Mouse (Mus musculus) CH12.LX (cell line): ENCODE data around the gene Usp32. TPM values are rescaled to one million over a fixed set of nuclear protein-coding genes. Genes with fewer than 3 reads are reported as not detected.
A peak's percentile ranks its signal among the peaks of the same experiment; 100 is the strongest.

Experiments used
- DNase-seq: peaks from one replicate; pipeline ENCODE4 v3.0.0-alpha.2; 2013; ENCODE audit errors: extremely low read depth
- H3K27ac ChIP-seq: 2 replicates; pipeline ENCODE4 v1.5.1; 2012; ENCODE audit warnings: low read depth, mild to moderate bottlenecking, control low read depth, moderate library complexity; ENCODE audit not compliant: insufficient read depth
- H3K27me3 ChIP-seq: replicated peaks from 2 replicates; pipeline ENCODE3; 2012; ENCODE audit warnings: inconsistent platforms
- H3K36me3 ChIP-seq, 2 experiments: replicated peaks in 1 of 2; 2 replicates each; pipeline versions ENCODE3 to v1.6.1; 2012; ENCODE audit warnings: inconsistent platforms in 1 of 2, low read length in 1 of 2, mild to moderate bottlenecking in 1 of 2, mixed read lengths in 1 of 2, moderate library complexity in 1 of 2; ENCODE audit not compliant: control insufficient read depth in 1 of 2, insufficient read depth in 1 of 2
- H3K4me1 ChIP-seq, 2 experiments: 2 replicates each; pipeline ENCODE4 v1.6.1; 2012; ENCODE audit warnings: inconsistent platforms in 1 of 2, moderate library complexity in 1 of 2; ENCODE audit not compliant: insufficient read depth in 2 of 2, control insufficient read depth in 1 of 2
- H3K4me2 ChIP-seq: 2 replicates; pipeline ENCODE4 v1.6.1; 2012; ENCODE audit warnings: low read depth, mild to moderate bottlenecking, control low read depth; ENCODE audit not compliant: poor library complexity, insufficient read depth, severe bottlenecking
- H3K4me3 ChIP-seq, 3 experiments: fragments of 150-350 bp in 1 of 3; sonication (generic) in 1 of 3; replicated peaks in 1 of 3; 2 replicates each; pipeline versions ENCODE3 to v1.5.1; 2011 to 2012; ENCODE audit warnings: low read depth in 2 of 3, low read length in 2 of 3, mild to moderate bottlenecking in 2 of 3, moderate library complexity in 2 of 3, control low read depth in 1 of 3, improper control_type of control experiment in 1 of 3, inconsistent platforms in 1 of 3, mixed read lengths in 1 of 3; ENCODE audit not compliant: poor library complexity in 1 of 3
- H3K79me2 ChIP-seq: replicated peaks from 2 replicates; pipeline ENCODE4 v1.6.1; 2012; ENCODE audit warnings: mild to moderate bottlenecking, moderate library complexity; ENCODE audit not compliant: control insufficient read depth, poor library complexity, insufficient read depth, severe bottlenecking; ENCODE audit errors: extremely low read depth
- H3K9ac ChIP-seq: 2 replicates; pipeline ENCODE4 v1.6.1; 2012; ENCODE audit warnings: low read depth, mild to moderate bottlenecking, control low read depth, moderate library complexity; ENCODE audit not compliant: insufficient read depth
- H3K9me3 ChIP-seq: replicated peaks from 2 replicates; pipeline ENCODE3; 2012; ENCODE audit warnings: low read length, inconsistent platforms, mixed read lengths
- CHD2 ChIP-seq: IDR thresholded peaks from 2 replicates; pipeline ENCODE4 v1.6.1; 2011; ENCODE audit warnings: low read length, improper control_type of control experiment
- CTCF ChIP-seq, 2 experiments: IDR thresholded peaks in 1 of 2; conservative IDR thresholded peaks in 1 of 2; 2 replicates each; pipeline ENCODE4 v1.5.1; 2011 to 2012; ENCODE audit warnings: low read depth in 2 of 2, low read length in 2 of 2, improper control_type of control experiment in 1 of 2, inconsistent platforms in 1 of 2, mild to moderate bottlenecking in 1 of 2, moderate library complexity in 1 of 2
- E2F4 ChIP-seq: IDR thresholded peaks from 2 replicates; pipeline ENCODE4 v1.6.1; 2011; ENCODE audit warnings: low read depth, low read length, improper control_type of control experiment; ENCODE audit not compliant: insufficient replicate concordance
- ELF1 ChIP-seq: IDR thresholded peaks from 2 replicates; pipeline ENCODE4 v1.6.1; 2014; ENCODE audit warnings: low read depth, mild to moderate bottlenecking, inconsistent platforms, low read length, improper control_type of control experiment
- EP300 ChIP-seq: IDR thresholded peaks from 2 replicates; pipeline ENCODE4 v1.6.1; 2011; ENCODE audit warnings: low read length, improper control_type of control experiment
- GABPA ChIP-seq: IDR thresholded peaks from 2 replicates; pipeline ENCODE4 v1.6.1; 2012; ENCODE audit warnings: low read depth, low read length, improper control_type of control experiment, inconsistent platforms; ENCODE audit not compliant: insufficient replicate concordance
- HCFC1 ChIP-seq: IDR thresholded peaks from 2 replicates; pipeline ENCODE4 v1.6.1; 2012; ENCODE audit warnings: low read depth, mild to moderate bottlenecking, inconsistent platforms, low read length, improper control_type of control experiment
- JUND ChIP-seq: conservative IDR thresholded peaks from 2 replicates; pipeline ENCODE4 v1.6.1; 2011; ENCODE audit warnings: low read depth, low read length, improper control_type of control experiment
- MEF2A ChIP-seq: IDR thresholded peaks from 2 replicates; pipeline ENCODE4 v1.6.1; 2014; ENCODE audit warnings: low read depth, mild to moderate bottlenecking, inconsistent platforms, low read length, improper control_type of control experiment, borderline replicate concordance
- NELFE ChIP-seq: IDR thresholded peaks from 2 replicates; pipeline ENCODE4 v1.6.1; 2011; ENCODE audit warnings: low read depth, low read length, improper control_type of control experiment
- RAD21 ChIP-seq: IDR thresholded peaks from 2 replicates; pipeline ENCODE4 v1.6.1; 2011; ENCODE audit warnings: low read depth, mild to moderate bottlenecking, low read length, improper control_type of control experiment, moderate library complexity
- RCOR1 ChIP-seq: conservative IDR thresholded peaks from 2 replicates; pipeline ENCODE4 v1.6.1; 2012; ENCODE audit warnings: low read depth, mild to moderate bottlenecking, inconsistent platforms, low read length, improper control_type of control experiment
- SIN3A ChIP-seq: IDR thresholded peaks from 2 replicates; pipeline ENCODE4 v1.6.1; 2012; ENCODE audit warnings: low read length, improper control_type of control experiment, inconsistent platforms
- SMC3 ChIP-seq: IDR thresholded peaks from 2 replicates; pipeline ENCODE4 v1.6.1; 2011; ENCODE audit warnings: low read depth, low read length, improper control_type of control experiment
- UBTF ChIP-seq: IDR thresholded peaks from 2 replicates; pipeline ENCODE4 v1.6.1; 2012; ENCODE audit warnings: low read depth, mild to moderate bottlenecking, inconsistent platforms, low read length, improper control_type of control experiment, moderate library complexity
- ZC3H11A ChIP-seq: IDR thresholded peaks from 2 replicates; pipeline ENCODE4 v1.6.1; 2012; ENCODE audit warnings: low read depth, mild to moderate bottlenecking, inconsistent platforms, low read length, improper control_type of control experiment
- ZMIZ1 ChIP-seq: IDR thresholded peaks from 2 replicates; pipeline ENCODE4 v1.6.1; 2012; ENCODE audit warnings: low read depth, mild to moderate bottlenecking, inconsistent platforms, low read length, improper control_type of control experiment
- ZNF384 ChIP-seq: IDR thresholded peaks from 2 replicates; pipeline ENCODE4 v1.6.1; 2012; ENCODE audit warnings: low read depth, low read length, improper control_type of control experiment, inconsistent platforms
- dilution Hi-C: fragments of 300-500 bp; cut with MboI; formaldehyde crosslinking; loops from 2 replicates; pipeline ENCODE4 v1.14.3; 2020; ENCODE audit warnings: low sequenced_read_pairs; ENCODE audit not compliant: extremely low pct_unique_long_range_greater_than_20kb, extremely low pct_ligation_motif_present
- in situ Hi-C: fragments of 300-500 bp; cut with MboI; formaldehyde crosslinking; loops from 3 replicates; pipeline ENCODE4 v1.14.3; 2019; ENCODE audit warnings: low sequenced_read_pairs, low pct_ligation_motif_present, low pct_unique_long_range_greater_than_20kb, mixed read lengths
- polyA plus RNA-seq: library from polyadenylated mRNA; unstranded; fragments of >175 nt; gene quantifications from 2 replicates; pipeline ENCODE4 v1.2.1, GENCODE M21; 2012; ENCODE audit warnings: low read depth; ENCODE audit not compliant: insufficient read length
- total RNA-seq, 2 experiments: library from RNA; depleted of rRNA; stranded (reverse); fragments of 300-350 nt in 1 of 2; fragments of >200 nt in 1 of 2; gene quantifications; 2 replicates each; pipeline ENCODE4 v1.2.3; 2012 to 2014

The Usp32 gene
- total and polyA plus RNA-seq, 3 experiments = 7.4 to 12.0 (median 11.8) TPM

- no peak for DNase-seq
- dilution Hi-C loops = no loop called here
- Histone ChIP-seq H3K9ac (no peak overlapping the region), H3K9me3 (no peaks in the 10 kb centered on the region), H3K4me2 (no peak overlapping the region), H3K27ac (no peak overlapping the region), H3K27me3 (no peaks in the 10 kb centered on the region), H3K4me1 (no peaks in the 10 kb centered on the region), H3K4me3 (no peak overlapping the region), H3K36me3 (no peaks in the 10 kb centered on the region), H3K79me2 (no peaks in the 10 kb centered on the region)
- no peak for TF ChIP-seq EP300
- no peak for TF ChIP-seq ZC3H11A
- TF ChIP-seq RAD21 = no peak
- no peak for TF ChIP-seq GABPA
- no peak for TF ChIP-seq CHD2
- no peak for TF ChIP-seq CTCF (conservative IDR thresholded peaks at IDR 0.05 in 1 of 2, IDR thresholded peaks at IDR 0.05 in 1 of 2; ENCODE audit: low read depth in 2 of 2, low read length in 2 of 2)
- in situ Hi-C loops = no loop called here
Measured at GRCm38 (mm10) chr11:84979351-84979750, 160.6 kb downstream of the Usp32 start.

- Histone ChIP-seq H3K27me3 (no peaks in the 10 kb centered on the region), H3K9ac (no peak overlapping the region), H3K4me2 (no peak overlapping the region), H3K4me1 (no peaks in the 10 kb centered on the region), H3K27ac (no peak overlapping the region), H3K79me2 (no peaks in the 10 kb centered on the region), H3K36me3 (no peaks in the 10 kb centered on the region), H3K4me3 (no peak overlapping the region), H3K9me3 (no peaks in the 10 kb centered on the region)
- no peak for TF ChIP-seq SIN3A
- peak; percentile 59 for TF ChIP-seq RAD21
- no peak for TF ChIP-seq ELF1
- no peak for TF ChIP-seq UBTF
- no peak for TF ChIP-seq ZNF384
- TF ChIP-seq RCOR1 = no peak
- TF ChIP-seq SMC3 = peak; percentile 75
- TF ChIP-seq CTCF (conservative IDR thresholded peaks at IDR 0.05 in 1 of 2, IDR thresholded peaks at IDR 0.05 in 1 of 2; ENCODE audit: low read depth in 2 of 2, low read length in 2 of 2) = peak; percentile 72 to 78
- TF ChIP-seq E2F4 = no peak
- TF ChIP-seq ZMIZ1 = no peak
- TF ChIP-seq MEF2A = no peak
- TF ChIP-seq JUND = no peak
- TF ChIP-seq HCFC1 = no peak
- TF ChIP-seq NELFE = no peak
- dilution Hi-C loops = no loop called here
- in situ Hi-C loops = no loop called here
- peak; percentile 46 for DNase-seq
Measured at GRCm38 (mm10) chr11:84978113-84978512, 161.8 kb downstream of the Usp32 start.
